Comparison of ENCODE assay signal across 8 mouse cellular contexts in genomic region chr9:35199772-35200471, GRCm38 (mm10). TPM values are rescaled to one million over a fixed set of nuclear protein-coding genes. Genes with fewer than 3 reads are reported as not detected.
DNase-seq lines count a peak whose midpoint lies in the region; ATAC-seq and TF ChIP-seq lines count a peak whose summit lies in the region.

Gene Srpr, plus strand, starts transcription at chr9:35200175.
Gene Tirap, minus strand, starts transcription at chr9:35200291.

- H3K79me2 ChIP-seq in liver, adult 2 months (ENCODE audit: control insufficient read depth, insufficient read depth, low read length), result peaks cover 4% of the 10 kb centered on the region; the same call in 1 of the 2 replicates

- H3K27me3 ChIP-seq in heart, embryonic 12.5 days (replicated peaks), result no peaks in the 10 kb centered on the region
- H3K27me3 ChIP-seq in kidney, embryonic 16.5 days (ENCODE audit: insufficient read depth, low read length), result no peaks in the 10 kb centered on the region
- no peaks in the 10 kb centered on the region for H3K27me3 ChIP-seq in liver, adult 2 months (ENCODE audit: control insufficient read depth, insufficient read depth, low read length)

- H3K4me3 ChIP-seq in brown adipose tissue, adult 24 weeks (ENCODE audit: insufficient read depth, low read depth, low read length), result peak within 1 kb of the TSS; percentile 76
- peak within 1 kb of the TSS; percentile 80 for H3K4me3 ChIP-seq in heart, embryonic 12.5 days
- peak within 1 kb of the TSS; percentile 71 for H3K4me3 ChIP-seq in kidney, embryonic 16.5 days (ENCODE audit: low read length)
- peak within 1 kb of the TSS; percentile 71 for H3K4me3 ChIP-seq in liver, adult 2 months (ENCODE audit: insufficient read depth, low read depth, low read length)

- H3K9ac ChIP-seq in heart, embryonic 12.5 days, result peak within 1 kb of the TSS; percentile 86
- peak within 1 kb of the TSS; percentile 86 for H3K9ac ChIP-seq in kidney, embryonic 16.5 days (replicated peaks; ENCODE audit: low read length)
- peak within 1 kb of the TSS; percentile 86 for H3K9ac ChIP-seq in liver, adult 2 months (ENCODE audit: low read depth, low read length)

- peak; percentile 86 for TF ChIP-seq CTCF in liver, adult 2 months (IDR thresholded peaks at IDR 0.05; ENCODE audit: low read depth, low read length)

- WGBS in heart, embryonic 12.5 days, result under 1% methylated on average over 43 of the region's 44 CpGs
- WGBS in kidney, embryonic 16.5 days, result under 1% methylated on average over 36 of the region's 44 CpGs
- under 1% methylated on average over 44 of the region's 44 CpGs for WGBS in liver, adult 2 months

- peak; percentile 42; the same call in 1 of the 2 replicates for TF ChIP-seq POLR2A in liver, adult 2 months (IDR thresholded peaks at IDR 0.05; ENCODE audit: extremely low read depth, insufficient read depth, low read length)

- peaks cover 8% of the 10 kb centered on the region for H3K36me3 ChIP-seq in heart, embryonic 12.5 days
- H3K36me3 ChIP-seq in kidney, embryonic 16.5 days (ENCODE audit: insufficient read depth, low read length), result peaks cover 6% of the 10 kb centered on the region
- peaks cover 5% of the 10 kb centered on the region; the same call in 1 of the 2 replicates for H3K36me3 ChIP-seq in liver, adult 2 months (ENCODE audit: control insufficient read depth, insufficient read depth, low read length)

- peak; percentile 86 for DNase-seq in CD4-positive, CD25-positive, alpha-beta regulatory T cell, adult 2 months (ENCODE audit: low read depth, low spot score)
- DNase-seq in liver, adult 2 months (ENCODE audit: extremely low read depth, low read depth, low spot score), result peak; percentile 75
- DNase-seq in spleen, postnatal 36 days (ENCODE audit: low spot score in 2 of 2), result peak; percentile 88

- H3K4me2 ChIP-seq in heart, embryonic 12.5 days, result peak within 1 kb of the TSS; percentile 74
- peak within 1 kb of the TSS; percentile 83 for H3K4me2 ChIP-seq in kidney, embryonic 16.5 days (replicated peaks; ENCODE audit: low read depth, low read length)

- H3K4me1 ChIP-seq in brown adipose tissue, adult 24 weeks (ENCODE audit: control insufficient read depth, insufficient read depth, insufficient read length, low read length), result peaks cover 2% of the 10 kb centered on the region; the same call in 1 of the 2 replicates
- peaks cover 19% of the 10 kb centered on the region for H3K4me1 ChIP-seq in heart, embryonic 12.5 days (replicated peaks)
- H3K4me1 ChIP-seq in kidney, embryonic 16.5 days (ENCODE audit: insufficient read depth, low read length), result peaks cover 16% of the 10 kb centered on the region; the same call in 1 of the 2 replicates
- H3K4me1 ChIP-seq in liver, adult 2 months (ENCODE audit: control insufficient read depth, insufficient read depth, low read length), result peaks cover 13% of the 10 kb centered on the region

- H3K9me3 ChIP-seq in heart, embryonic 12.5 days (replicated peaks), result no peaks in the 10 kb centered on the region
- H3K9me3 ChIP-seq in kidney, embryonic 16.5 days (ENCODE audit: low read length), result no peaks in the 10 kb centered on the region

- H3K27ac ChIP-seq in brown adipose tissue, adult 24 weeks (replicated peaks; ENCODE audit: low read depth, low read length), result peak within 1 kb of the TSS; percentile 81
- no peak within 1 kb of the TSS for H3K27ac ChIP-seq in heart, embryonic 12.5 days (ENCODE audit: poor library complexity, severe bottlenecking)
- H3K27ac ChIP-seq in kidney, embryonic 16.5 days (ENCODE audit: low read length), result peak within 1 kb of the TSS; percentile 55; the same call in 1 of the 2 replicates
- H3K27ac ChIP-seq in liver, adult 2 months (replicated peaks; ENCODE audit: insufficient read depth, low read depth, low read length), result peak within 1 kb of the TSS; percentile 81

- ATAC-seq in erythroid progenitor cell, adult 5-6 weeks (replicated peaks; ENCODE audit: low FRiP score, poor library complexity, severe bottlenecking), result peak; percentile 95
- peak; percentile 90 for ATAC-seq in heart, embryonic 12.5 days (ENCODE audit: insufficient number of reproducible peaks, low FRiP score)
- peak; percentile 95 for ATAC-seq in kidney, embryonic 16.5 days (ENCODE audit: low FRiP score, low TSS enrichment)
- ATAC-seq in monocyte, adult 5-6 weeks (replicated peaks; ENCODE audit: insufficient number of reproducible peaks, low FRiP score, low TSS enrichment, poor library complexity, severe bottlenecking), result peak; percentile 92

RNA-seq across cellular contexts. Expression of gene Srpr, which starts in this region (rescaled TPM):
- polyA plus RNA-seq in brown adipose tissue, adult 24 weeks (2012; ENCODE audit: insufficient read depth, insufficient read length, missing spikeins), result 50.6 and 71.3 TPM in 2 replicates
- total RNA-seq in erythroid progenitor cell, adult 5-6 weeks (2015; ENCODE audit: low replicate concordance), result 34.2 and 48.6 TPM in 2 replicates
- total RNA-seq in erythroid progenitor cell, adult 5-6 weeks (2017; ENCODE audit: low replicate concordance), result 32.9 and 66.9 TPM in 2 replicates
- polyA plus RNA-seq in heart, embryonic 12.5 days (2016; fragmentation: Nextera tagmentation; extraction: Ambion mirVana), result 97.4 and 101 TPM in 2 replicates
- polyA plus RNA-seq in kidney, embryonic 16.5 days (2015; fragmentation: Nextera tagmentation; extraction: Ambion mirVana), result 128 and 130 TPM in 2 replicates
- 55.2 and 75.4 TPM in 2 replicates for total RNA-seq in liver, adult 2 months (2014; rRNA removed)
- 88.5 and 91.0 TPM in 2 replicates for polyA plus RNA-seq in liver, adult 2 months (2012; rRNA removed)
- total RNA-seq in monocyte, adult 5-6 weeks (2017), result 44.4 to 75.2 TPM (median 54.0 TPM) in 3 replicates

RNA-seq across cellular contexts. Expression of gene Tirap, which starts in this region (rescaled TPM):
- polyA plus RNA-seq in brown adipose tissue, adult 24 weeks (2012; ENCODE audit: insufficient read depth, insufficient read length, missing spikeins), result 2.8 and 5.9 TPM in 2 replicates
- total RNA-seq in erythroid progenitor cell, adult 5-6 weeks (2015; ENCODE audit: low replicate concordance), result 2.5 and 4.0 TPM in 2 replicates
- total RNA-seq in erythroid progenitor cell, adult 5-6 weeks (2017; ENCODE audit: low replicate concordance), result 0.83 and 1.2 TPM in 2 replicates
- 11.8 and 11.9 TPM in 2 replicates for polyA plus RNA-seq in heart, embryonic 12.5 days (2016; fragmentation: Nextera tagmentation; extraction: Ambion mirVana)
- 11.4 and 11.7 TPM in 2 replicates for polyA plus RNA-seq in kidney, embryonic 16.5 days (2015; fragmentation: Nextera tagmentation; extraction: Ambion mirVana)
- total RNA-seq in liver, adult 2 months (2014; rRNA removed), result 12.3 and 13.3 TPM in 2 replicates
- polyA plus RNA-seq in liver, adult 2 months (2012; rRNA removed), result 23.6 and 24.2 TPM in 2 replicates
- 9.9 to 13.5 TPM (median 12.9 TPM) in 3 replicates for total RNA-seq in monocyte, adult 5-6 weeks (2017)
